Mouse (Mus musculus) liver, embryonic 11.5 days (tissue): ENCODE measurements around the gene Gins1. TPM values are rescaled to one million over a fixed set of nuclear protein-coding genes. Genes with fewer than 3 reads are reported as not detected.

ENCODE experiments used
- ATAC-seq: fragments of 200-750 bp; cut with Nextera tagmentation; replicated peaks from 2 replicates; pipeline ENCODE4 v1.8.0; 2017; ENCODE audit warnings: moderate number of reproducible peaks, mild to moderate bottlenecking, moderate TSS enrichment, moderate library complexity; ENCODE audit not compliant: low FRiP score
- DNase-seq: peaks from one replicate; pipeline ENCODE4 v3.0.0-alpha.2; 2017; ENCODE audit warnings: low spot score
- H3K27ac ChIP-seq: fragments of 300-500 bp; sonication (generic); 2 replicates; pipeline ENCODE4 v1.5.1; 2014; ENCODE audit warnings: mild to moderate bottlenecking, low read depth, low read length, control low read depth
- H3K27me3 ChIP-seq: fragments of 300-500 bp; sonication (generic); replicated peaks from 2 replicates; pipeline ENCODE4 v1.6.1; 2014; ENCODE audit warnings: low read length, mixed read lengths; ENCODE audit not compliant: control insufficient read depth, insufficient read depth
- H3K36me3 ChIP-seq: fragments of 300-500 bp; sonication (generic); 2 replicates; pipeline ENCODE4 v1.6.1; 2014; ENCODE audit warnings: mild to moderate bottlenecking, low read length, moderate library complexity, mixed read lengths; ENCODE audit not compliant: control insufficient read depth, insufficient read depth
- H3K4me1 ChIP-seq: fragments of 300-500 bp; sonication (generic); replicated peaks from 2 replicates; pipeline ENCODE4 v1.6.1; 2014; ENCODE audit warnings: low read length, mixed read lengths; ENCODE audit not compliant: control insufficient read depth, insufficient read depth
- H3K4me2 ChIP-seq: fragments of 300-500 bp; sonication (generic); 2 replicates; pipeline ENCODE4 v1.6.1; 2014; ENCODE audit warnings: mild to moderate bottlenecking, control low read depth, moderate library complexity
- H3K4me3 ChIP-seq: fragments of 300-500 bp; sonication (generic); 2 replicates; pipeline ENCODE4 v1.5.1; 2014; ENCODE audit warnings: low read depth, low read length, control low read depth
- H3K9ac ChIP-seq: fragments of 300-500 bp; sonication (generic); 2 replicates; pipeline ENCODE4 v1.6.1; 2014; ENCODE audit warnings: low read depth, low read length, control low read depth
- H3K9me3 ChIP-seq: fragments of 300-500 bp; sonication (generic); 2 replicates; pipeline ENCODE4 v1.6.1; 2016; ENCODE audit warnings: low read length, inconsistent platforms, mixed read lengths; ENCODE audit not compliant: control insufficient read depth
- WGBS: fragments of 180-500 bp; shearing (Covaris S2); extraction: QIAGEN DNeasy Blood & Tissue Kit; methylation state at CpG from one replicate; pipeline ENCODE4 v1.1.7; 2014; 5-methylcytosine and 5-hydroxymethylcytosine counted together
- polyA plus RNA-seq: library from polyadenylated mRNA; unstranded; fragments of >200 nt; fragmentation: Nextera tagmentation; extraction: Ambion mirVana; gene quantifications from 2 replicates; pipeline ENCODE4 v1.2.1, GENCODE M21; 2014

Gene Gins1
- polyA plus RNA-seq, 1 experiment from 2014 or later: 65.8 TPM

DNA sequence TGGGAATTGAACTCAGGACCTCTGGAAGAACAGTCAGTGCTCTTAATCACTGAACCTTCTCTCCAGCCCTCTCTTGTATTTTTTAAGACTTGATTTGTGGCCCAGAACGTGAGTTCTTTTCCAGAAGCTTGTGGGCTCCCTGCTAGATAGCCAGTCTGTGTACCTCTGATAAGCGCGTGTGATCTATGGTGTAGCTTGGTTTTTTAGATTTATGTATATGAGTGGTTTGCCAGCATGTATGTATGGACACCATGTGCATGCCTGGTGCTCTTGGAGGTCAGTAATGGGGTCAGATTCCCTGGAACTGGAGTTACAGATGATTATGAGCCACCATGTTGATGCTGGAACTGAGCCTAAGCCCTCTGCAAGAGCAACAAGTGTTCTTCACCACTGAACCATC lies 15.3 kb downstream of the Gins1 start:
- 66% methylated on average over 3 of the region's 3 CpGs for whole genome bisulfite sequencing
- Histone ChIP-seq H3K36me3 (peaks cover 12% of the 10 kb centered on the region; the same call in 1 of the 2 replicates), H3K27ac (no peak overlapping the region), H3K27me3 (no peaks in the 10 kb centered on the region), H3K4me1 (no peaks in the 10 kb centered on the region), H3K9me3 (no peaks in the 10 kb centered on the region), H3K4me3 (no peak overlapping the region), H3K4me2 (no peak overlapping the region), H3K9ac (no peak overlapping the region)
- ATAC-seq (0 out of 2 replicates have a peak, but pooled peaks have one; percentile 16), DNase-seq (no peak)

DNA sequence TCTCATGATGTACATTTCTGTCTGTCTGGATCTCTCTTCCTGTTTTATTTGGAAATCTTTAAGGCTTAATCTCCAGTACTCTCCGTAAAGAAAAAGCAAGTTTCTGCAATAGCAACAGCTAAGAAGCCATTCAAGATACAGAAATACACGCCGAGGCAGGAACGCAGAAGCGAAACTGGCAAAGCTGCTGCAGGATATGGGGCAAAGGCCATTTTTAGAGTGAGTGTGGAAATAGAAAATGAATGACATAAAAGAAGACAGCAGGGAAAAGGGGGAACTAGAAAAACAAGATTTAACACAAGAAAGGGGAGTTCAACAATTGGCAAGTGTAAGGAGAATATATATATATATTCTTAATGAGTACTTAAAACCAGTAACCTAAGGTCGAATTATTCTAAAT lies 16.5 kb downstream of the Gins1 start:
- no peak for DNase-seq
- Histone ChIP-seq H3K27me3 (no peaks in the 10 kb centered on the region), H3K36me3 (peaks cover 11% of the 10 kb centered on the region; the same call in 1 of the 2 replicates), H3K4me1 (no peaks in the 10 kb centered on the region), H3K4me2 (no peak overlapping the region), H3K9ac (no peak overlapping the region), H3K27ac (no peak overlapping the region), H3K4me3 (no peak overlapping the region), H3K9me3 (no peaks in the 10 kb centered on the region)
- WGBS: 83% methylated on average over 6 of the region's 6 CpGs
- no peak for ATAC-seq

DNA sequence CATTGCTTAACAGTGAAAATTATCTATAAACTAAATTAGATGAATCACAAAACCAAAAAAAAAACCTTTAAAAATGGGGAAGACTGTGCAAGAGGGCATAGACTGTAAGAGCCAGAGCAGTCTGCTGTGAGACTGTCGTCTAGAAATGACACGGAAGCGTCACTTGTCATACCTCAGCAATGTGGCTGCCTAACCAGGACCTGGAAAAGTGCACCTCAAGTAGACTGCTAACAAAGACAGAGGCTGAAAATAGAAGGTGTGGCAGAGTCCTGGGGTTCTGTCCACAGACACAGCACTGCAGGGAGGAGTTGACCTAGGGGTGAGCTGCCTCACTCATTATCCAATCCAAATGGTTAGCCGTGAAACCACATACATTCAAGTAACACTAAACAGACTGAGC lies 17.0 kb downstream of the Gins1 start:
- H3K9me3 ChIP-seq: no peaks in the 10 kb centered on the region
- peaks cover 9% of the 10 kb centered on the region; the same call in 1 of the 2 replicates for H3K36me3 ChIP-seq
- H3K4me1 ChIP-seq: no peaks in the 10 kb centered on the region
- H3K27ac ChIP-seq: no peak overlapping the region
- no peak overlapping the region for H3K4me3 ChIP-seq
- no peaks in the 10 kb centered on the region for H3K27me3 ChIP-seq
- no peak overlapping the region for H3K9ac ChIP-seq
- H3K4me2 ChIP-seq: no peak overlapping the region
- 88% methylated on average over 4 of the region's 4 CpGs for WGBS
- DNase-seq (no peak), ATAC-seq (no peak)

DNA sequence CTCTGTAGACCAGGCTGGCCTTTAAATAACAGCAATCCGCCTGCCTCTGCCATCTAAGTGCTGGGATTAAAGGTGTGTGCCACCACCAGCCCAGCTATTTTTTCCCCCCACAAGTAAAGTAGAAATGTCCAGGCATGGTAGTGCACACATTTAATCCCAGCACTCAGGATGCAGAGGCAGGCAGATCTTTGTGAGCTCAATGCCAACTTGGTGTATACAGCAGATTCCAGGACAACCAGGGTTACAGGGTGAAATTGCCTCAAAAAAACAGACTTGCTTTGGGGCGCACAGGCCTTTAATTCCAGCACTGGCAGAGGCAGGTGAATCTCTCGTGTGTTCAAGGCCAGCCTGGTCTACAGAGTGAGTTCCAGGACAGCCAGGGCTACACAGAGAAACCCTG lies 17.8 kb downstream of the Gins1 start:
- no peaks in the 10 kb centered on the region for H3K9me3 ChIP-seq
- no peak overlapping the region for H3K9ac ChIP-seq
- H3K4me2 ChIP-seq: no peak overlapping the region
- no peak overlapping the region for H3K27ac ChIP-seq
- no peaks in the 10 kb centered on the region for H3K4me1 ChIP-seq
- H3K27me3 ChIP-seq: no peaks in the 10 kb centered on the region
- peaks cover 8% of the 10 kb centered on the region; the same call in 1 of the 2 replicates for H3K36me3 ChIP-seq
- H3K4me3 ChIP-seq: no peak overlapping the region
- WGBS: 86% methylated on average over 3 of the region's 3 CpGs
- ATAC-seq (no peak), DNase-seq (no peak)

DNA sequence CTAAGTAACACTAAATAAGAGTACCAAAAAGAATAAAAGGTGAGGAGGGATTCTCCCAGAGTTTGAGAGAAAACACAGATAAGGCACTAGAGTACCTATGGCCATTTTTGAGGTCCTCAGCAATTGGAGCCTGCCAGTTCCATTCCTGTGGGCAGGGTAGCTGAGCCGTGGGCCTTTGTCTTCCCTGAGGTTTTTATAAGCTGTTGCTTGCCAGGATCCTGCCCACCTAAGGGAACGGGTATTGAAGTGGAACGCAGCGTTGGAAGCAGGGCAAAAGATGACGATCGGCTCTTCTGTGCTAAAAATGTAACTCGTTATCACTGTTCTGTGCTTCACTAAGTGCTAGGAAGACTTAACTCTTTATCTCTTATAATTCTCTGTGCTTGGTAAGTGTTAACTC lies 18.3 kb downstream of the Gins1 start:
- Histone ChIP-seq H3K4me2 (no peak overlapping the region), H3K4me1 (no peaks in the 10 kb centered on the region), H3K36me3 (peaks cover 8% of the 10 kb centered on the region; the same call in 1 of the 2 replicates), H3K27me3 (no peaks in the 10 kb centered on the region), H3K9ac (no peak overlapping the region), H3K27ac (no peak overlapping the region), H3K9me3 (no peaks in the 10 kb centered on the region), H3K4me3 (no peak overlapping the region)
- no peak for ATAC-seq
- no peak for DNase-seq
- 69% methylated on average over 7 of the region's 7 CpGs for WGBS

DNA sequence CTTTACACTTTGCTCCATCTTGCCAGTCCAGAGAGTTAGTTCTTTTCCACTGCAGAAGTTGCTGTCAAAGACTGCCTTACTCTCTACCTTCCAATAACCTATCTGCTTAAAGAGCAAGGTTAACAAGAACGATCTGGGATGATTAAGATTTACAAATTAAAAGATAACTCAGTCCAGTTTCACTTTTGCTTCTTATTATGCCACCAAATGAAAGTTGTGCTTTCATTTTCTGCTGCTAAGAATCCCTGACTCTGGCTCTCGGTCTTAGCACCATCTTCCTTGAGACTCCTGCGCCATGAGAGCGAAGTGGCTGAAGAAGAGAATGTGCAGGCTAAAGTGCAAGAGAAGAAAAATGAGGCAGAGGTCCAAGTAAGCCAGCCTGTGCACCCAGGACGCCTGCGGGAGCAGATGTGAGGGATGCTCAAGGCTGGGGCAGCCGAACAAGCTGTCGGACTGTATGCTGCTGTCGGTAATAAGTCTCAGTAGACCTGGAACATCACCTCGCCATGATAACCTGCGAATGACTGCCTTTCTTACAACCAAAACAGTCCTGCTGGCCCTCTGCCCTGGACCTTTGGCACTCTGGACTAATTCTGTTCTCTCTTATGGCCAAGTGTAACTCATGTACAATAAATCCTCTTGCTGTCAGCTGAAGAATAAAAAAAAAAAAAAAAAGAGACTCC lies 22.0 kb downstream of the Gins1 start:
- Histone ChIP-seq H3K4me2 (no peak overlapping the region), H3K27ac (no peak overlapping the region), H3K27me3 (no peaks in the 10 kb centered on the region), H3K4me3 (no peak overlapping the region), H3K36me3 (peaks cover 6% of the 10 kb centered on the region; the same call in 1 of the 2 replicates), H3K9me3 (no peaks in the 10 kb centered on the region), H3K9ac (no peak overlapping the region), H3K4me1 (no peaks in the 10 kb centered on the region)
- WGBS: 92% methylated on average over 11 of the region's 11 CpGs
- ATAC-seq: no peak
- DNase-seq: no peak

DNA sequence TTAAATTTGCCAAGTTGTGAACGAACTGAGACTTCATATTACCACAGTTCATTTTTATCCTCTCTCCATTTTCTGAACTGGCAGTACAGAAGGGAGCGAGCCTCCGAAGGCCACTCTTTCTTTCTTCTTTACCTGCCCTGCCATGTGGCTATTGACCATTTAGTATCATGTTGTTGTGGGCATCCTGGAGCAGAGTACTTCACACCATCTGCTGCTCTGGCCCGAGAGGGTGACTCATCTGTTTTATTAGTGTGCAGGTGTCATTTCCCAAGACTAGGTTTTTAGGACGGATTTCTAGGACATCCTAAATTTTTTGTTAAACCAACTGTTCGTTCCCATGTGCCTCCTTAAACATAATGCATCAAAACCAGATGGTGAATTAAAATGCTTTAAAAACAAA lies 24.0 kb downstream of the Gins1 start:
- H3K27ac ChIP-seq: no peak overlapping the region
- peaks cover 8% of the 10 kb centered on the region for H3K36me3 ChIP-seq
- no peaks in the 10 kb centered on the region for H3K4me1 ChIP-seq
- no peak overlapping the region for H3K9ac ChIP-seq
- no peak for DNase-seq
- H3K9me3 ChIP-seq: no peaks in the 10 kb centered on the region
- no peak for ATAC-seq
- H3K27me3 ChIP-seq: no peaks in the 10 kb centered on the region
- H3K4me2 ChIP-seq: no peak overlapping the region
- no peak overlapping the region for H3K4me3 ChIP-seq
- 86% methylated on average over 6 of the region's 6 CpGs for WGBS

DNA sequence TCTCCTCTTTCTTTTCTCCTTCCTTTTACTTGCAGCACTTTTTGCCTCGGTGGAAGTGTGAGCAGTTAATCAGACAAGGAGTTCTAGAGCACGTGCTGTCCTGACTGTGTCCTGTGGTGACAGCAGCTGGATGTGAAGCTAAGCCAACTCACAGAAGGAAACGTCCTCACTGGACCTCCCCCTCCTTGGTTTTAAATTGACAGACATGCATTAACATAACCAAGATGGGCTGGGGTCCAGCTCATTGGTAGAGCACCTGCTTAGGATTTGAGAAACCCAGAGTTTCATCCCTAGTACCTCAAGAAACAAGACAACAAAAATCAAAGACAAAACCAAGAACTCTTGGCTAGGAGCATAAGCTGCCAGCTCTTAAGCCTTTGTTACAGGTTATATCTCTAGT lies 25.6 kb downstream of the Gins1 start:
- Histone ChIP-seq H3K4me2 (no peak overlapping the region), H3K9ac (no peak overlapping the region), H3K4me3 (no peak overlapping the region), H3K27ac (no peak overlapping the region), H3K36me3 (peaks cover 12% of the 10 kb centered on the region), H3K9me3 (no peaks in the 10 kb centered on the region), H3K4me1 (no peaks in the 10 kb centered on the region), H3K27me3 (no peaks in the 10 kb centered on the region)
- DNase-seq (no peak), ATAC-seq (no peak)
- WGBS: 70% methylated on average over 3 of the region's 3 CpGs

DNA sequence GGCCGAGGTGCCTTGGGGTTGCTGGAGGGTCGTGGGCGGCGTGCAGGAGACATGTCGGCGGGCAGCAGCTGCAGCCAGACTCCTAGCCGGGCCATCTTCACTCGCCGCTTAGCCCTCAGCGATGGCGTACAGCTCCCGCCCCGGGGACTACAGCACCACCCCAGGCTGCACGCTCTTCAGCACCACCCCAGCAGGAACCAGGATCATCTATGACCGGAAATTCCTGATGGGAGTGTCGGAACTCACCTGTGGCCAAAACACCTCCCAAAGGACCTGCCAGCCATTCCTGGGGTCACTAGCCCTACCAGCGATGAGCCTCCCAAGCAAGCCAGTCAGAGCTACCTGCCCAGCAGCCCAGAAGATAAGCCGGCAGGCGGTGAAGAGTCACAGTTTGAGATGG lies 28.3 kb downstream of the Gins1 start:
- H3K9ac ChIP-seq: no peak overlapping the region
- H3K4me2 ChIP-seq: no peak overlapping the region
- DNase-seq (no peak), ATAC-seq (no peak)
- no peaks in the 10 kb centered on the region for H3K27me3 ChIP-seq
- no peaks in the 10 kb centered on the region for H3K4me1 ChIP-seq
- no peak overlapping the region for H3K4me3 ChIP-seq
- no peak overlapping the region for H3K27ac ChIP-seq
- WGBS: 81% methylated on average over 19 of the region's 19 CpGs
- H3K36me3 ChIP-seq: peaks cover 17% of the 10 kb centered on the region
- no peaks in the 10 kb centered on the region for H3K9me3 ChIP-seq
